Mouse (Mus musculus) olfactory bulb, adult 2 months (tissue): Measurements from ENCODE around the gene Def8.

Source experiments
- CTCF ChIP-seq: fragments of 200-500 bp; IDR thresholded peaks from 2 replicates; pipeline ENCODE4 v1.5.1; 2012; ENCODE audit warnings: low read depth, mild to moderate bottlenecking, low read length, moderate library complexity; ENCODE audit not compliant: insufficient read depth
- POLR2A ChIP-seq: fragments of 200-500 bp; IDR thresholded peaks from 2 replicates; pipeline ENCODE4 v1.6.1; 2012; ENCODE audit warnings: mild to moderate bottlenecking, low read depth, low read length, moderate library complexity; ENCODE audit not compliant: insufficient read depth

DNA sequence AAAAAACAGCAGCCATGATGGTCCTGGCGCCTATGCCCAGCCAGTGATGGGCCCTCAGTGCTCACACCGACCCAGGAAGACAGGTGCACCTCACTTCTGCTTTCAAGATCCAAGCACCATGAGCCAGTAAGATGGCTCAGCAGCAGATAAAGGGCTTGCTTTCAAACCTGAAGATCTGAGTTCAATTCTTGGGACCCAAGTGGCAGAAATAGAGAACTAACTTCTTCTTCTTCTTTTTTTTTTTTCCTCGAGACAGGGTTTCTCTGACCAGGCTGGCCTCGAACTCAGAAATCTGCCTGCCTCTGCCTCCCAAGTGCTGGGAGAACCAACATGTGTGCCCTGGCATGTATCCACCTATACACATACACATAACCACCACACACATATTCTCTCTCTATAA, 3.6 kb upstream of the Def8 start:
- TF ChIP-seq CTCF (no peak), POLR2A (no peak)
